Mouse (Mus musculus): ENCODE measurements around the gene Alcam.

Alcam gene

GRCm38 (mm10) chr16:52453971-52454514 is at the start of gene Alcam:
Gene Alcam (minus strand): TSS chr16:52454074.
- DNase-seq: peak; percentile 37

DNA sequence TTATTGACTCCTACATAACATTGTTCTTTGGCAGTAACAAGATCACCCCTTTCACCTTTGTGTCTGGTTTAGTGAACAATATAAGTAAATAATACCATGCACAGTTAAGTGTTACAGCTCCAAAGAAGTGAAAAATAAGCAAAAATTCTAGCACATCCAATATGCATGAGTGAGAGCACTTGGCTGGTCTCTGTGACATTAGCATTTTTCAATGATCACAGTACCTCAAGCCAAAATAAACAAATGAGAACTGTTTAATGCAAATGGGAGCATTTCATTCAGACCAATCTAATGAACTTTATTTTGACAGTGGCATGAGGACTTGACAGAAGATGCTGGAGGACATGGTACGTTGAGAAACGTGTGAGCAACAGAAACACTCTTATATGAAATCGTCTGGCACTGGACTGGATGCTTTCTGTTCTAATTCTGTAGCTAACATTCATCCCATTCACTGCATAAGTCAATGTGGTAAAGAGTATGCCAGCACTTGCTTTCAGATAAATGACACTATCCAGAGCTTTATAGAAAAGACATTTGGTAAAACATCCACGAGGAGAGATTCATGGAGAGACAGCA is 45.0 kb upstream of the Alcam start:
- DNase-seq: no peak

DNA sequence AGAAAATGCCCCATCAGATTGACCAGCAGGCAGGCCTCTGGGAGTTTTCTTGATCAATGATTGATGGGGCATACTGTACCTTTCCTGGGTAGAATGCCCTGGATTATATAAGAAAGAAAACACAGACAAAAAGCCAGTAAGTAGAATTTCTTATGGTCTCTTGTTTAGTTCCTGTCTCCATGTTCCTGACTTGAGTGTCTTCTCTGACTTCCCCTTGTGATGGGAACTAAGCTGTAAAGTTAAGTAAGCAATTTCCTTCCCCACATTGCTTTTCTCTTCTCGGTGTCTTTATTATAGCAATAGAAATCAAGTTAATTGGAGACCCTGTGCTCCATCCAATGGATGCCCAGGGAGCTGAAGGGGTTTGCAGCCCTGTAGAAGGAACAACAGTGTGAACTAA is 36.7 kb upstream of the Alcam start:
- DNase-seq: no peak

DNA sequence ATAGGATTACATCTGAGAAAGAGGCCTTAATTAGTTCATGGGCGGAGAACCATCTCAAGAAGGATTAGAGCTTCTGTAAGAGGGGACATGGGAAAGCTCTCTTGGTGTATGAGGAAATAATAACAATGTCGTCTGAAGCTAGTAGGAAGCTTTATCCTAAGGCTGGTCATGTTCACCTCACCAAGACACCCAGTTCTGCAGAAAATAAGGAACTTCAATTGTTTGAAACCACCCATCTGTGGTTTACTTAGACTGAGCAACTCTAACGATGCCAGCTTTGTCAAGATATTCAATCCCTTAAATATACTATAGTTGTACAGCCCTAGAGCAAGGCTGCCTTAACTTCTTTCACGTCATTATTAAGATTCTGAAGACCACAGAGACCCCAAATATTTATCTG is 20.4 kb upstream of the Alcam start:
- no peak for DNase-seq

DNA sequence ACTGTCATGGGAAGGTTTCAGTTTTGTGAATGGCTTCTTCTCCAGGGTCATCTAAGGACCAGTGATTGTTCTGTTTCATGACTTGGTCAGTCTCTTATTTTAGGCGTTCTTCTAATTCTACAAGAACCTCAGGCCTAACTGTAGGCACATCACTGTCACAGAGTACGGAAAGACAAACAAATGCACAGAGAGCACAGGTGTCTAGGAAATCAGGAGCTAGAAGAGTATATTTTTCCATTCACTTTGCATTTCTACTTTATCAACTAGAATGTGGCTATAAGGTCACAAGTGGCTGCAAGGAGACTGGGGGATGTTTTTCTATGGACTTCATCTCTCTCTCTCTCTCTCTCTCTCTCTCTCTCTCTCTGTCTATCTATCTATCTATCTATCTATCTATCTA is 19.2 kb upstream of the Alcam start:
- DNase-seq: no peak

- no peak for DNase-seq
Observed at GRCm38 (mm10) chr16:52472635-52473034, 18.8 kb upstream of the Alcam start.

GRCm38 (mm10) chr16:52472059-52472458 is 18.2 kb upstream of the Alcam start:
- no peak for DNase-seq

- no peak for DNase-seq
Observed at GRCm38 (mm10) chr16:52470881-52471280, 17.0 kb upstream of the Alcam start.

- DNase-seq: no peak
Observed at GRCm38 (mm10) chr16:52470226-52470625, 16.4 kb upstream of the Alcam start.

GRCm38 (mm10) chr16:52468426-52468825 is 14.6 kb upstream of the Alcam start:
- DNase-seq: no peak

DNA sequence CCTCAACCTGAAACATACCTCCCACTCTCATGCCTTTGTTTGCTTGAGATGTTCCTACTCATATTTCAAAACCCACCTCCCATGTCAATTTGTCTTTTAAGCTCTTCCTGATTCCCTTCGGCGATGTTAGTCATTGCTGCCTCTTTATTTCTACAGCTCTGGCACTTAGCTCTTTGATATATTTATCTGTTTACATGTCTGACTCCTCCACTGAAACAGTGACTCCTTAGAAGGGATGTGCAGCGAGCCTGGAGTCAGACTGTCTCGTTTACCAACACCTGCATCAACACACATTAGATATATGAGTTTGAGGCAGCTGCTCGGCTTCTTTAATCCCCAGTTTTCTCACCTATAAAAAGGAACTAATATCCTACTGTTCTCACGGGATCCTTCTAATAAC is 12.9 kb upstream of the Alcam start:
- no peak for DNase-seq

DNA sequence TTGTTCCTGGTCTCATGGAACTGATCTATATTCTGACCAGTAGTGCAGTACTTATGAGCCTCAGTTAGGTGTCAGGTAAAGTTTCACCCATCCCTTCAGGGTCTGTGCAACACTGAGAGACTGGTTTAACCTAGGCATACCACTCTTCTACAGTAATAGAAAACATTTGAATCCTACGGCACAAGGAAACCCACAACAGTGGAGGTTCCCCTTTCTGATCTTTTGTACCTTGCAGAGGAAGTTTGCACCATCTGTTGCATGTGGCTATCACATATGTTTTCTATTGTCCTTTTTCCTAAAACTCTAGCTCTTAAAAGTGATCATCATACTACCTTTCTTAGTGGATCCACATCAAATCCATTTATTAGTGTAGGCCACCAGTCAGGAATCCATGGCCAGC is 10.7 kb upstream of the Alcam start:
- DNase-seq: no peak

DNA sequence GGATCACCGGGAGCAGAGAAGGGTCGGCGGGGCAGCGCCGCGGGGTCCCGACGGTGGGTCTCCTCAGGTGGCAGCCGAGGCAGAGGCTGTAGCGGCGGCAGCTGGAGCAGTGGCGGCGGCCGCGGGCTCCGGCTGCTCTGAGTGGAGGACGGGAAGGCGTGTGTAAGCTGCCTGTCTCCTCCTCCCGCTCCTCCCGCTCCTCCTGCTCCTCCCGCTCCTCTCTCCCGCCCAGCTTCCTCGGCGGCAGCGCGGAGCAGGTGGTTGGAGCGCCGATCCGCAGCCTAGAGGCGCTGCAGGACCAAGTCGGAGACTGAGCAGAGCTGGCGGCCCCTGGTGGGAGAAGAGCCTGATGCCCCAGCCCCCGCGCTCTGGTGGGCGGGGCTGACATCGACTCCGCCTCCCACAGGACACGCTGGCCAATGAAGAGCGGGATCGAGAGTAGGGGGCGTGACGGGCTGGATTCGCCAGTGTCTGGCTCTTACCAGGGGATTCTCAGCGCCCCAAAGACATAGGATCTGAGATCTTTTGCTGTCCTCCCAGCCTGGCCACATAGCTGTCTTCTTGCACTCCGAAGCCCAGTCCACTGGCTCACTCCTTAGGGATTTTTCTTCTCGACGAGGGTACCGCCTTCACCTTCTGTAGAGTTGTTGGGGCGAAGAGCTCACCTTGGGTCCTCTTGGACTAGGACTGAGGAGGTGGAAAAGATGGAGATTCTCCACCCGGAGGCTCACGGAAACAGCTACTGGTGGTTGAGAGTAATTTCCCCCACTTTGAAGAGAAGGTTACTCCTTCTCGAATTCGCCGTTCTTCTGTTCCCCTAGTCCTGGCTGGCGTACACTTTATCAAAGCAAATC is 785 bp downstream of the Alcam start:
- peak; percentile 94 for DNase-seq

- no peak for DNase-seq
Observed at GRCm38 (mm10) chr16:52452477-52452831, 1.4 kb downstream of the Alcam start.

DNA sequence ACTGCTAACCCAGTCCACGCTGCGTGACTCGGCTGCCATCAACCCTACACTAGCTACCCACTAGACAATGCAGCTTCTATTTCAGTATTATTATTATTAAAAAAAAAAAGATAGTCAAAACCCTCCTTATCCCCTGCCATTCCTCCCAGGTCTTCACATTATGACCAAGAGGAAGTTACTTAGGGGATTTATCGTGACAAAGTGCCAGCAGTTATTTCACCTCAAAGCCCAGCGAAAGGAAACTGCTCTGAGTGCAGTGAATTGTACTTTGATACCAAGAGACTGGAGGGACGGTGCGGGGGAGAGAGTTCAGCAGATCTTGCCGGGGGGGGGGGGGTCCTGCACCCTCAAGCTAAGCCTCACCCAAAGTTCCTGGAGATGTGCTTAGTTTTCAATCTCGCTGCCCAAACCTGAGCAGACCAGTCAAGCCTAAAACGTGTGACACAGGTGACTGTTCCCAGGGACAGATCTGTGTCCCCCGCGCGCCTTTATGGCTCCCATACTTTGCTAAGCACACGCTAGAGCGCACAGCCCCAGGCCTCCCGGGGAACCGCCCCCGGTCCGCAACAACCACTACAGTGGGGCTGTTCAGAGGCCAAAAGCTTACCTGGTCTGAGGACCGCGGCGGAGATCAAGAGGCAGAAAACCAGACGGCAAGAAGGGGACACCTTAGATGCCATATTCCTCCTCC is 1.9 kb downstream of the Alcam start:
- DNase-seq: peak; percentile 12

DNA sequence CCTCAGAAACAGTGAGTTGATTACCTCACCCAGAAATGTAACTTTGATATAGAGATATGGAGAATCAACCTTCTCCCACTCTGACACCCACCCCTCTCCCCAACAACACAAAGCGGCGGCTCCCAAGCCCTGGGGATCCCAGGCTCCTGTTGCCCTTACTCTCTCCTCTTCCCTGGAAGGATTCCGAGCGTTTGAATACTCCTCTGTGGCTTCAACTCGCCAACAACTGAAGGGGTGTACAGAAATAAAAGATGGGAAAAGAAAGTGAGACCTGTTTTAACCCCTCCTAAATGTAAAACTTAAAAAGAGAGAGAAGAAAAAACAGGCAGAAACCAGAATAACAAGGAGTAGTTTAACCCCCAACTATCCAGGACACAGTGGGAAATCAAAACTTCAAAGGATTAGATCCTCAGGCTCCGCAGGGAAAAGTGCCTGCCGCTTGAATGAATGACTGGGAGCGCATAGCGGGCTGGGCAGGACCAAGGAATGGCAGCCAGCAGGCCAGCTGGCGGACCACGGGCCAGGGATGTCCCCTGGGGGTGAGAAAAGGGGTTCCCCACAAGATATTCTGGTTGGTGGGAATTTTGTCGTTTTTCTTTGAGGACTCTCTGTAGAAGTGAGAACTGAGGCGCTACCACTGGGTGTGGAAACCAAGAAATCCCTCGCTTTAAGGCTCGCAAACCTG is 2.6 kb downstream of the Alcam start:
- peak; percentile 32 for DNase-seq

DNA sequence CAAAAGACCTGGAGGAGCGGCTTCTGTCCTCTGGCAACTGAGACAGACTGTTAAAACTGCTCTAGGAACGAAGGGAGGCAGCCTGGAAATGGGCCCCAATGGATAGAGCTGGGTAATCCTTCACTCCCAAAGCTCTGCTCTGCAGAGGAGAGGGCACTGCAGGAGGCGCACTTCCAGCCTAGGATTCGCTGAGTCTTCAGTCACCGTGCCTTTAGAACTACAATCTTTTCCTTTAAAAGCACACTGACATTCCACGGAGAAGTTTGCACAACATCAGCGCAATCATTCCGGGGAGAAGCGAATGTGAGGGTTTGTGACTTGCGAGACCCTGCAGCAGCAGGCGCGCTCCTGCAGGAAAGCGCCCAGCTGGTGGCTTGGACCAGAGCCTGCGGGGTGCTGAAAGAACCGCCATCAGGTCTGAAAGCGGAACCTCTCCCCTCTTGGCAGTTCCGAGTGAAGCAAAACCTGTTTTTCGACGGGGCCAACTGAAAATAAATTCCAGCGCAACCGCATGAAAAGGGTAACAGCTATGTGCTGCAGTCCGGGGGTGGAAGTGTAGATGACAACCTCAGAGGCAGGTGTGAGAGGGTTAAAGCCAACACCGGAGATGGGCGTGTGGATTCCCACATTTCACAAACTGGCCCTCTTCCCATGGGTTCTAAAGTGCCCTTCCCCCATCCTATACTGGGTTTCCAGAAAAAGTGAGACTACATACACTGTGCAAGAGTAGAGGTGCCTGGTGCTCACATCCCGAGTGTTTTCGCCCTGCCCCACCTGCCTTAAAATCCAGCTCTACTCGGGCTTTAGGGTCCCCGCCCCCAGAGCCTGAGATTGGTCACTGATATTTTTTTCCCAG is 3.4 kb downstream of the Alcam start:
- peak; percentile 52 for DNase-seq

DNA sequence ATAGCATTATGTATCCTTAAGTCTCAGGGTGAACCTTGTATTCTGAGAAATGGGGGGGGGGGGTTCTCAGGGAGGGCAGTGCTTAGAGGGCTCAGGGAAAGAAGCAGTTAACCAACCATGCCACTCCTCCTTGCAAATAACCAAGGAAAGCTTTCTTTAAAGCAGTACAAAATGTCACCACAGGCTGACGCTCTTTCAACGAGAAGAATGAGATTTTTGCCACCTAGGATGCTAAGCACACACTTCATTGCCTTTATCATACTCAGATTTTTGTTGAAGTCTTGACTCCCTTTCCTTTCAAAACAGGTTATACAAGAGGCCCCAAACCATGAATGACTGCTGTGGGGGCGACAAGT is 4.0 kb downstream of the Alcam start:
- no peak for DNase-seq

- no peak for DNase-seq
Observed at GRCm38 (mm10) chr16:52445984-52446383, 7.9 kb downstream of the Alcam start.

DNA sequence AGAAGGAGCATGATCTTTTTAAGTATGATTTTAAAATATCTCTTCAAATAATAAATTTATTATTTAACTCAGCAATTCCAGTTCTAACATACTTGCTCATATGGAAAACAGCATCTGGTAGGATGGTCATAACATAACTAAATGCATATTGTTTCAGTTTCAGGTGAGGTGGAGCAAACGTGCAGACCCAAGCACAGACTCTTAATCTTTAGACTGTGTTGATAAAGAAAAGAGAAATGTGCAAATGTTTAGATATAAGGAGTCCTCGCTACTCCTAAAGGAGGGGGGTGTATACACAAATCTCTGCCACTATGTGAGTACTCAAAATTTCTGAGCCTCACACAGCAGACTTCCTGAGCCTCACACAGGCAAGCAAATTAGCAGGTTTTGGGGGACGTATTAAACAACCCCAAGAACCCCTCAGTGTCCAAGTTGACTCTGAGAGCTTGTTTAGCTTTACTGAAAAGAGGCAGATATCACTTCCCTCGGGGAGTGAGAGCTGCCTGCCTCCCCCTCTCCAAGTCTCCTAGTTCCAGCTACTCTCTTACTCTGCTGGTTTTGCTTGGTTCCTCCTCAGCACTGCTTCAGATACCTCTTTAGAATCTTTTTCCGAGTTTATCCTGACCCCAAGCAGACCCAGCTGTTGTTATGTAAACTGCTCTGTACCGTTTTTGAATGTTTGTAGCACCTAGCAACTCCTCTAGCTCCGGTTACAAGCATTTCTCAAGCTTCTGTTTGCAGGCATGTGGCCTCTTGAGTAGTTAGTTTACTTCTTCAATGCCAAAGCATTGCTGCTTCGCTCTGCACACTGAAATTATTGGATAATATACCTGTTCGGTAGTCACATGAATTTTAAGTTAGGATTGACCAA is 10.0 kb downstream of the Alcam start:
- DNase-seq: no peak

DNA sequence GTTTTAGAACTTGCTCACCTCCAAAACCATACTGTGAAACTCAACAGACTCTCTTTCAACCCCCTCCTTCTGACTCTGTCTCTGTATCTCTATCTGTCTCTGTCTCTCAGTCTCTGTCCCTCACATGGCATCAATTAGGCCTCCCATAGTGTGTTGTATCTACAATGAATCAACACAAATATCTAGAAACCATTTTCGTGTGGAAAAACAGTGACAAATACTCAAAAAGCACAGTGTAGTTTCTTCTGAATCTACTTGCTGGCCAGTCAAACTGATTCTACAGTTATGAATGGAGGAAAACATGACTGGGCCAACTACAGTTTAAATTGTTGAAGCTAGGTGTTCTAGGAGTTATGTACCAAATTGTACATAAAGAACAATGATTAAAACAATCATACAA is 10.8 kb downstream of the Alcam start:
- DNase-seq: no peak

Measured in cerebellum, adult 9-10 months (tissue).